Mouse (Mus musculus) urinary bladder, postnatal 25 days (tissue): ENCODE results near the gene Shc2.

ENCODE experiments used
- DNase-seq: peaks from one replicate; pipeline ENCODE4 v3.0.0; 2022; ENCODE audit warnings: low spot score

Shc2 gene

DNA sequence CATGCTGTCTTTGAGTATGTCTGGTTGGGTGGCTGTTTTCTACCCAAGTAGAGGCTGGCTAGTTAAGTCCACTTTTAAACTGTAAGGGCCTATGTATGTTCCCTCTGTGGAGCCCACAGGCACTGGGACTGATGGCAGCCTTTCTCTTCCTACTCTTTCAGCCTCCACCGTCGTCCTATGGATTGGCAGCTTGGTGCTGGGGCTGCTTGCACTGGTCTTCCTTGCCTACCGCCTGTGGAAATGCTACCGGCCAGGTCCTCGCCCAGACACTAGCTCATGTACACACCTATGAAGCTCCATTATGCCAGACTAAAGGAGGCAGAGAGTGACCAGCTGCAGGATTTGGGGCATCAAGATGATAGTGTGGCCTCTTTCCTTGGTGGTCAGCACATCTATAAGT is 30.4 kb upstream of the Shc2 start:
- no peak for DNase-seq

DNA sequence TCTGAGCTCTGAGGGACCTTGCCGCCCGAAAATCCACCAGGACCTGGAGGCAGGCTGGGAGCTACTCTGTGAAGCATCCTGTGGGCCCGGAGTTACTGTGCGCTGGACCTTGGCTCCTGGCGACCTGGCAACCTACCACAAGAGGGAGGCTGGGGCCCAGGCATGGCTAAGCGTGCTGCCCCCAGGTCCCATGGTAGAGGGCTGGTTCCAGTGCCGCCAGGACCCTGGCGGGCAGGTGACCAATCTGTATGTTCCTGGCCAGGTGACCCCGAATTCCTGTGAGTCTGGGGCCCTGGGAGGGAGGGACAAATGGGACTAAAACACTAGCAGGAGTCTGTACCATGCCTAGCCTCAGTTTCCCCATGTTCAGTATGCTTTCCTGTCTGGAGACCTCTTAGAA is 28.8 kb upstream of the Shc2 start:
- DNase-seq, result no peak

DNA sequence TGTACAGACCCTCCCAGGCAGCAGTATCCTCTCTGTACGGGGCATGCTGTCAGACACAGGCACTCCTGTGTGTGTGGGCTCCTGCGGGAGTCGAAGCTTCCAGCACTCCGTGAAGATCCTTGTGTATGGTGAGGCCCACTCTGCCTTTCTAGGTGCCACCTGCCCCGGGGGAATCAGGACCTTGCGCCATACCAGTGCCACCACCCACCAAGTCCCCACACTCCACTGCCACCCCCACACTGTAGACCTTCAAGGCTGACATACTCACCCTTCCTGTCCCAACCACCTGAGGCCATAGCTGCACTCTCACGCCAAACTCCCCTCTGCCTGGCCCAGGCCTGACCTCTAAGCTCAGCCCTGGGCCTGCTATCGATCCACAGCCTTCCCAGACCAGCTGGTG is 27.3 kb upstream of the Shc2 start:
- DNase-seq, result no peak

DNA sequence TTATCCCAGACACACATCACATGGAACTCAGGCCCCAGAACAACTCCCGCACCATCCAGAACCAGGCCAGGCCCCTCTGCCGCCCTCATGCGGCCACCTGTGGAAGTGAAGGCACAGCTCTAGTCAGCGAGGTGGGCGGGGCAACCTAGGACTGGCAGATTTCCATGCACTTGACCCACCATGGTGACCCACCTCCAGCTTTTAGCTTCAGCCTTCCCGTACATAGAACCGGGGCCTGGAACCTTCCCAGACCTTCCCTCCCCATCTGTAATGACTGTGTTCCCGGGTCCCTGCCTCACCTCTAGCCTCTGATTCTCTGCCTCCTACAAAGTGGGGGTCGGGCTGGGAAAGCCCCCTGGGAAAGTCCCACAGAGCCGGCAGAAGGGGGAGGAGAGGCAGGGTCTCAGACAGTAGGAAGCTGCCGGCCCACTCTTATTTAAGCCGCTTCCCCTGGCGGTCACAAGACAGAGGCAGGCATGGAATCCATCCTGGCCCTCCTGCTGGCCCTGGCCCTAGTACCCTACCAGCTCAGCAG is 26.5 kb upstream of the Shc2 start, which contains the start of gene Madcam1:
TSS of gene Madcam1 (plus strand) at position 429 of the 535 bp plus-strand sequence.
- peak; percentile 59 for DNase-seq

DNA sequence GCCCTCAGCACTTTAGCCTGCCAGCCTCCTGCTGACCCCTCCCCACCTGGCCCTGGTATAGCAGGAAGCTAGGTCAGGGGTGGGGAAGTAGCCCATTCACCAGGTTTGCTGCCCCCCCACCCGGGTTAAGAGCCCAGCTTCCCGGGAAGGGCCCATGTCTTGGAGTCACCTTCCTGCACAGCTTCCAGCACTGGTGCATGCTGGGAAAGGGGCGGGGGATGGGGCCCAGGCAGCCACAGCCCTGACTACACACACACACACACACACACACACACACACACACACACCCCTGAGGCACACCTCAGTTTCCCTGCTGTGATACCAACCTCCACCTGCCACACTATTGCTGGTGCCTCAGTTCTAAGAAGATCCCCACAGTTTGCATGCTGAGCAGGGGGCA is 24.1 kb upstream of the Shc2 start:
- no peak for DNase-seq

DNA sequence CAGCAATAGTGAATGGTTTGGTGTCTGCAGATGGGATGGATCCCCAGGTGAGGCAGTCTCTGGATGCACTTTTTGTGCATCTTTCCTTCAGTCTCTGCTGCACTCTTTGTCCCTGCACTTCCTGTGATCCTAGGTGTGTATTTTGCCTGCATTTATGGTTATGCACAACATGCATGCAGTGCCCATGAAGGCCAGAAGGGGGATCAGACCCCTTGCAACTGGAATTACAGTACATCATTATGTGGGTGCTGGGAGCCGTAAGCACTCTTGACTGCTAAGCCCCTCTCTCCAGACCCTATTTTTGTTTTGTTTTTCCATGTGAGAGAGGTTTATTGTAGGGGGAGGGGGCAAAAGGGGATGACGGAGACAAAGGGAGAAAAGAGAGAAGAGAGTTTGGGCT is 22.6 kb upstream of the Shc2 start:
- no peak for DNase-seq

DNA sequence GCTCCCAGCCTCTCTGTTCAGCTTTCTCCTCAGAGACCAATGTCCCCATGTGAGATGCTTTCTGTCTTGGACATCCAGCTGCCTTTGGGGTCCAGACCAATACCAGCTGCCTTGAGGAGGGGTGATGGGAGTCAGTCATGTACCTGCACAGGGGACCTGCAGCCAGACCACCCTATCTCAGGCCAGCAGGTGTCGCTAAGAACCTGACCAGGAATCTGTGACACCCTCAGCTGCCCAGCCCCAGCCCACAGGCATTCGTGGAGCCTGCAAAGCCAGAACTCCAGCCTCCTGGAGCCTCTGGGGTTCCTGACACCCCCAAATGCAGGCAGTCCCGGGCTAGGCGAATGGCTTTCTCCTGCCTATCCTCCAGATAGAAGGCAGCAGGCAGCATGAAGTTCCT is 21.1 kb upstream of the Shc2 start:
- DNase-seq, result no peak

DNA sequence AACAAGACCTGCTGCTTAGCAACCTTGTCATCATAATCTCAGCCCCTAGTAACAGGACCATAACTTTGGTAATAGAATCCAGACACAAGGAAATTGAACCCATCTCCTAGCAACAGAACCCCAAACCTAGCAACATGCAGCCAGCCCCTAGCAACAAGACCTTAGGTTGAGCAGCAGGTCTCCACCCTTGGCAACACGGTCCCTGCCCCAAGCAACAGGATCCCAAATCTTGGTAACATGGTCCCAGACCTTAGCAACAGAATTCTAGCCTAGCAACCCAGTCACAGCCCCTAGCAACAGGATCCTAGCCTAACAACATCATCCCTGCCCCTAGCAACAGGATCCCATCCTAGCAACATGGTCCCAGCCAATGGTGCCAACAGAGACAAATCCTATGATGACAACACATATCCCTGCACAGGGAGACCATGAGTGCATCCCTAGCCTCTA is 17.3 kb upstream of the Shc2 start:
- no peak for DNase-seq

DNA sequence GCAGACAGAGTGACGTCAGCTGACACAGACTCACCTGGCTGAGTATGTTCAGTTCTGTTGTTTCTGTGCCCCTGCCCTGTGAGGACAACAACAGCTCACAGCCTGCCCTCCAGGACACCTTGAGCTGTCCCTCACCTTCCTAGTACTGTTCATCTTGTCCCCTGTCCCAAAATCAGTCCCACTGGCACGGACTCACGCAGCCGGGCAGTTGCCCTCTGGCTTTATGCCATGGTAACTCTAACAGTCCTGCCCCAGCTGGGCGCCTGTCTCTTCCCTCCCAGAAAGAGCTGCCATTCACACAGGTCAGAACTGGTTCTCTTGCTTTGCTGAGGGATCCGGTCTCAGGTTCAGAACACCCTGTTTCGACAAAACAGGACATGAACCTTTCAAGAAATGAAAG is 15.1 kb upstream of the Shc2 start:
- no peak for DNase-seq

DNA sequence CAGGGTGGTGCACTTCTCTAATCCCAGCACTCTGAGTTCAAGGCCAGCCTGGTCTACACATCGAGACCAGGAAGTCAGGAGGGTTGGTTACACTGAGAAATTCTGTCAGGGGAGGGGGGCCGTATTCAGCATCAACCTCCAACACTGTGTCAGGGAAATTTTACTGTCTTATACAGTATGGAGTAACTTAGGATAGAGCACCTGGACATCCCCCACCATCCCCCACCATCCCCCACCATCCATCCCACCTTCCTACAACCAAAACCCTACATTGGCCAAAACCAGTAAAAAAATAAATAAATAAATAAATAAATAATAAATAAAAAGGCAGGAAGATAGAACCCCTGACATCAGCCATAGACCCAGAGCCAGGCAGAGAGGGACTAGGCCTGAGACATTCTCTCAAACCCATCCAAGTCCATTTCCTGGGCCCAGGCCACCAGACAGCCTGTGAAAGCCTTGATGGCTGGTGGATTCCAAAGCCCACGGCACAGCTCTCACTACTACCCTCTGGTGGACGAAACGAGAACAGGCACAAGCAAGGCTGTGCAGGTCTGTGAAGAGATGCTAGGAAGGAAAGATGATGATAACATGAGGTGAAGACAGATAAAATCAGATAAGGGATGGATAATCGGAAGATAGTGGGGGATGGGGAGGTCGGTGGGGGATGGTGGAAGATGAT is 11.5 kb upstream of the Shc2 start:
- DNase-seq, result peak; percentile 67

DNA sequence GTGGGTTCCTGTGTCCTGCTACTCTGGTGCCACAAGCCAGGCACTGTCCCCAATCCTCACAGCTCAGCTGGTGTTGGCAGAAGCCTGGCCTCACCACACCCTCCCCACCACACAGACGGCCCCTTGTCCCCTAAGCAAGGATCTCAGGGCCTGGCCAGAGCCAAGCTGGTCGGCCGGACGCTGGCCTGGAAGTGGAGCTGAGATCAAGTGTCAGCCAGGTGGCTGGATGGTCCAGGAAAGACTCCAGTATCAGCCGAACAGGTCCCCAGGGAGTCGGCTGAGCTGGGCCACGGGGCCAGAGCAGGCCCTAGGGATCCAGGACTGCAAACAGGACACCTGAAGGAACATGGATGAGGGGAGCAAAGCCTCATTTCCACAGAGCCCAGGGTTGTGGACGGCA is 8.0 kb upstream of the Shc2 start, which contains the start of gene Odf3l2:
TSS of gene Odf3l2 (minus strand) at position 28 of the 400 bp plus-strand sequence.
- no peak for DNase-seq

DNA sequence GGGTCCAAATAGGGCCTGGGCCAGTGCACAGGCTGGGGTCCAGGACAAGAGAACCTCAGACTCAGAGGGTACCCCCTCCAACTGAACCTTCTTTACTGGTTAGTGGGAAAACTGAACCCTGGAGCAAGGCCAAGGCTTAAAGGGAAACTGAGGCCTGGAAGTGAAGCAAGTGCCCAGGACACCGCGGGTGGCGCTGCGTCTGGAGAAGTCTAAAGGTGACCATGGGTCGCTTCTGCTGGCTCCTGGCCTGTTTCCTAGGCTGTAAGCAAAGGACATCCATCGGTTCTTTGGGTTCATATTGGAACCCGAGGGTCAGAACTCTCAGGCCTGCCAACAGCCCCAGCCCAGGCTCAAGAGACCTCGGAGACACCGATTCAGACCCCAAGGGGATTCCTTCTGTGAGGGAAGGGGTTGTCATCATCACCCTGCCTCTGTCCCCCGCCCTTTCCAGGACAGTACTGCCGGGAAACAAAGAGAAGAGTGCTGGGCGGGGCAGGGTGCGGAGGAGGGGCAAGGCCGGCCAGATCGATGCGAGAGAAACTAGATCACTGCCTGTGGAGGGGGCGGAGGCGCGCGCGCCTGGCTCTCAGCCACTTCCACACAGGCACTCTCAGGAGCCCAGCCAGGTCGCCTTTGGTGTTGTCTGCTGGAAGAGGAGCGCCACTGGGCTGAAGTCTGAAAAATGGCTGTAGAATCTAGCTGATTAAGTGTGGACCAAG is 927 bp upstream of the Shc2 start:
- peak; percentile 8 for DNase-seq

DNA sequence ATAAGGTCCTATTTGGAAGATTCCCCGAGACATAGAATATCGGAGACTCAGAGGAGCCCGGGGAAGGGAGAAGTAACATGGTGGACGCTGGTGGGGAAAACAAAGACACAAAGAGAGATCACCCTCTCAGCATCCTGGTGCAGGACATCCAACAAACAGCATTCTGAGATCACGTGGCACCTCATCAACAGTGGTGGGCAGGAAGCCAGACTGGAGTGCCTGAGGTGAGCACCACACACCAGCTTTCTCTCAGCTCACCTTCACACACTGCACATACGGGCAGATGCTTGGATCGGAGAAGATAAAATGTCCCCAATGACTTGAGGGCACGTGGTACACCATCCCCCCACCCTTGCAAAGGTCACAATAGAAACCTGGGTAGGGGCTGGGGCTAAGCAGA is 1.4 kb downstream of the Shc2 start:
- no peak for DNase-seq

DNA sequence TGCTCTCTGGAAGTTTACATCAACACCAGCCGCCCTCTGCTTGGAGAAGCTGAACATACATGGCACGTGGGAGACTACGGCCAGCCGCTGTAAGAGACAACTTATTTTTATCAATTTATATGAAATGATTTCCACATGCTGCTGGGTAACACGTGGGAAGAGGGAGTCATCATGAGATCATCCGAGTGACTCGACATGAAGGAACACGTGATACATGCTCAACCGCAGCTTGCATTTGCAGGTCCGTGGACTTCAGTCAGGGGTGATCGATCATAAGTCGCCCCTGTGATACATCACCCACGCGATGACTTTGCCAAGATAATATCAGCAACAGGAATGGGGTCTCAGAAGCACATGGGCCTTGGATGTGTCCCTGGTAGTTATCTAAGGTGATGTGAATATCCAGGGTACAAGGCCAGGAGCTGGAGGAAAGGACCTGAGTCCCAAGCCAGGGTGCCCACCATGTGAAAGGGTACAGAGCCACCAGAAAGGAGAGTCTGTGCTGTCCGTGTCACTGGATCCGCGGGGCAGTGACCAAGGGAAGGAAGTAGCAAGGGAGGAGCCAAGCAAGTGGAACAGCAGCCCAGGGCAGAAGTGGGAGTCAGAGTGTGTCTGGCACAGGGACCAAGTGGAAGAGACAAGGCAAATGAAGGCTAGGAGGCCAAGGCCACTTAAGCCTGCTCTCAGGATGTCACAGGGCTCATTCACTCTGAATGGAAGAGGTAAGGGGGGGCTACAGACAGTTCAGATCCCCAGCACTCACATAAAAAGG is 4.5 kb downstream of the Shc2 start:
- DNase-seq, result no peak

DNA sequence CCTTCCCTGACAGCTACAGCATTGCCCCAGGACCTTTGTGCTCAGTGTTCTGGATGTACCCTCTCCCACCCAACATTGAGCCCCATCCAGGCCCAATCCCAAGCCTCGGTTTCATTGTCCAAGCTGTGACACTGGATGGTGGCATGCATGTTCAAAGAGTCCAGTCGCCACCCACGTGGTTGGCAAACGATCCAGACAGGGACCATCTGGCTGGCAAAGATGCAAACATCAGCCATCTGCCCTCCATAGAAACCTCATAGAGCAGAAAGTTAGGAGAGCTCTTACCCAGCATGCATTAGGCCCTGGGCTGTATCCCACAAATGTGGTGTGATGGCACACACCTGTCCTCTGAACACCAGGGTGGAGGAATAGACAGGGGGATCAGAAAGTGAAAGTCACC is 6.3 kb downstream of the Shc2 start:
- no peak for DNase-seq

DNA sequence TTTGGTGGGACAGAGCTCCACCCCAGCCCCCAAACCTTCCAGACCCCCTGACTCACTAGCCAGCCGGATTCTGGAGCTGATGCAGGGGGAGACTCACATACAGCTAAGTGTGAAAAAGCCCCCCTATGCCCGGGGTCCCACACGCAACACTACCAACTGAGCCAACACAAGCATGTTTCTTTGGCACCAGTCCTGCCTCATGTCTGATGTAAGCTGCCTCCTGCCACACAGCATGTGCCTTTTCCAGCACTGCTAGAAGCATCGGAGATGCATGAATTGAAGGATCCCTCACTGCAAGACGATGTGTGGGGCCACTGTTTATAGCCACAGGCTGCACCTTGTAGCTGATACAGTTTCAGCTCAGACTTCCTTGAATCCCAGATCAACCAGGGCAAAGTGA is 9.3 kb downstream of the Shc2 start:
- no peak for DNase-seq

DNA sequence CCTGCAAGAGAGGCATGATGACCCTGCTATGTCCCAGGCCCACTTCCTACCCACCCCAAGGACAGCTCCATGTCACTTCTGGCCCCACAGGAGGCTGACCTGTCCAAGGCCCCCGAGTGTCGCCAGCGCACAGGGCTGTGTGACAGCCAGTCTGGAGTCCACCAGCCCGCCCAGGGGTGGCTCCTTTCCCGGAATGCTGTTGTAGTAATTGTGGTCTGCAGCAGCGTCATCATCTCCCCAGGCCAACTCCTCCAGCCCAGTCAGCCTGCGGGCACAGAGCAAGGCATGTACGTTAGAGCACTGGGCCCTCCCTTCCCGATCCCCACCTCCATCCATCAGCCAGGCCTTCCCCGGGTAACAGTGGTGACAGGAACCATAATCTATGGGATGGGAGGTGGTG is 11.6 kb downstream of the Shc2 start:
- no peak for DNase-seq

DNA sequence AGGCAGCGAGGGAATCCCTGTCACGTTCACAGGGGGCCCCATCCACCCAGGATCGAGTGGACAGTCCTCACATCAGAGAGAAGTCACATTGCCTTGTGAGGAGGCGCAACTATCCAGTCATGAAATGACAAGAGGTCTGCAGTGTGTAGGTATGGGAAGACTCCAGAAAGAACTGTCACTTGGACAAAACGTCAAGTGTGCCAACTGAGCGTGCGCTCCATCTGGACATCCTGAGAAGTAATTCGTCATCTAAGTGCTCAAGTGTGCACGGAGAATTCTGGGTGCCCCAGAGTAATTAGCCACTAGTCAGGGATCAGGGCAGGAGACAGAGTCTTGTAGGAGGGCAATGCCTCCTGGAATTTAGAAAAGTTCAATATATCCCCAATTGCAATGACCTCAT is 12.3 kb downstream of the Shc2 start:
- no peak for DNase-seq

DNA sequence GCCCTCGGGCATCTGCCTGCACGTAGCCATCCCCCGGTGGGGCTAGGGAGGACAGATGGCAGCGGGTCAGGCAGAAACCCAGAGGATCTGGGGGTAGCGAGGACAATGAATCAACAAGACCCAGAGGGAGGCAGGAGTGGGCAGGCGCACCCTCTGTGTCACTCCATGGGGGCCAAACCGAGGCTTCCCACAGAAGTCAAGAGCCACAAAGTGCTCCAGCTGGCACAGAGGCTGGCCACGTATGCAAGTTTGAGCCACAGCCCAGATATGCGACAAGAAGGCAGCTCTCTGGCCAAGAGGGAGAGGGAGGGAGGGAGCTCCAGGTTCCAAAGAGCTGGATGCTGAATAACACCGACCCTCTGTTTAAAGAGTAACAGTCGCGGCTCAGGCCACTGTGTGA is 13.8 kb downstream of the Shc2 start:
- DNase-seq, result no peak

DNA sequence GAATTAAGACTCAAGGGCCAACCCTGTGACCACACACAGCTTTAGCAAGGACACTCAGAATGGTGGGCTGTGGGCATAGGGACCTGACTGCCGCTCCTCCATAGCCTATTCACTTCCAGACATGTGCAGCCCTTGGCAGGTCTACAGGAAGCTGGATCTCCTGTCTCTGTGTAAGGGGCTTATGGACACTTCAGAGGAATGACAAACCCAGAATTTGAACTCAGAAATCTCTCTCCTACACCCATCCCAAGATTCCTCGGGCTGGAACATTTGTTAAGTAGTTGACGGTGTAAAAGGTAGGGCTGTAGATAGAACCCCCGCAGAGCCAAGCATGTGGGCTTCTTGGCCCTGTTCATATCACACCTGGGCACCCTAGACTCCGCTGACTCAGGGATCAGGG is 21.3 kb downstream of the Shc2 start:
- DNase-seq, result no peak

DNA sequence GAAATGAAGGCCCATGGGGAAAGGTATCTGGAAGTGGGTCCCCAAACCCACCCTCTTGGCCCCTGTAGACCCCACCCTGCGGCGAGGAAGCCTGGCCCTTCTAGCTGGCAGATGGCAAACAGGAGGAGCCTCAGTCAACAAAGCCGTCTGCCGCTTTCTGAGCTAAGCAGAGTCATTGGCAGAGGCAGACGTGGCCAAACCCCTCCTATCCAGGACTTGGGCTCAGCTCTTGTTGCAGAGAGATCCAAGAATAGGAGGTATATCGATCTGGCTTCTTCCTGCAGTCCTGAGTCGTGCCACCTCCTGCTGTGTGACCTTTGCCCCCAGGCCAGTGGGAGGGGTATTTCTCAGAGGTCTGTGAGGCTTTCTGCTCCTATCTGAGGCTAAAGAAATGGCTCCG is 21.9 kb downstream of the Shc2 start:
- no peak for DNase-seq

DNA sequence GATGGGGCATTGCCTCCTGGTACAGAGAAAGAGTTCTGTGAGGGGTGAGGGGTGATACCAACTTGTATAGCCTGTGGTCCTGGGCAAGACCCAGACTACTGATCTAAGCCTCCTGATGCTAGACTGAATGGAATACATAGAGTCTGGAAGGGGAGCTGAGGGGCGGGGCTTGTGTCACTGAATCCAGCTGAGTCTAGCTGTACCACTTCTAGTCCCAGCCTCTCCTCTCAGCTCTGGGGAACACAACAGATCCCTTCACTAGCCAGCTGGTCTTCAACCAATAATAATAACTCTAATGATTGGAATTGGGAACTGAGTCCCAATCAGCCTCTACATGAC is 23.4 kb downstream of the Shc2 start:
- no peak for DNase-seq
